Comparison of ENCODE assay signal across 17 mouse cellular contexts in genomic region chr10:22814771-22815170, GRCm38 (mm10). TPM values are rescaled to one million over a fixed set of nuclear protein-coding genes. Genes with fewer than 3 reads are reported as not detected.
DNase-seq lines count a peak whose midpoint lies in the region; ATAC-seq and TF ChIP-seq lines count a peak whose summit lies in the region.
"Had no signal": no experiment of that assay in that cellular context is flagged by ENCODE, and none has a peak within 500 bp of the region (broad histone marks: within the 10 kb centered on the region; RNA-seq: fewer than 3 reads in every experiment).

No protein-coding gene starts in this region.

- H3K9ac ChIP-seq in hindbrain, embryonic 11.5 days (ENCODE audit: low read depth, low read length): no peak overlapping the region
- H3K9ac ChIP-seq in hindbrain, postnatal 0 days (replicated peaks; ENCODE audit: low read length): no peak overlapping the region
- peak overlapping the region; percentile 50; the same call in 1 of the 2 replicates for H3K9ac ChIP-seq in lung, embryonic 15.5 days
- no peak overlapping the region for H3K9ac ChIP-seq in heart, embryonic 14.5 days (ENCODE audit: low read length)
- no peak overlapping the region for H3K9ac ChIP-seq in liver, embryonic 12.5 days
- H3K9ac ChIP-seq: hindbrain, embryonic 15.5 days had no signal

- no peak for ATAC-seq in hindbrain, embryonic 11.5 days (ENCODE audit: low FRiP score)
- no peak for ATAC-seq in hindbrain, postnatal 0 days
- peak; percentile 27; the same call in 1 of the 2 replicates for ATAC-seq in lung, embryonic 15.5 days (ENCODE audit: borderline replicate concordance, extremely low read depth, low FRiP score, low TSS enrichment)
- no peak for ATAC-seq in heart, embryonic 14.5 days (ENCODE audit: insufficient number of reproducible peaks, insufficient read depth, low FRiP score, low read depth)
- ATAC-seq in CD4-positive, CD25-positive, alpha-beta regulatory T cell, adult 4 months: no peak
- no peak for ATAC-seq in liver, embryonic 12.5 days

- H3K4me3 ChIP-seq in hindbrain, embryonic 11.5 days (ENCODE audit: low read depth, low read length): no peak overlapping the region
- H3K4me3 ChIP-seq in hindbrain, postnatal 0 days (ENCODE audit: low read length): no peak overlapping the region
- peak overlapping the region; percentile 40 for H3K4me3 ChIP-seq in lung, embryonic 15.5 days
- peak overlapping the region; percentile 14 to 22; a peak in 3 of 4 replicates for H3K4me3 ChIP-seq in heart, embryonic 14.5 days (ENCODE audit: control insufficient read depth in 1 of 2, insufficient read depth in 1 of 2, low read depth in 1 of 2, low read length in 2 of 2)
- no peak overlapping the region for H3K4me3 ChIP-seq in liver, embryonic 12.5 days
- H3K4me3 ChIP-seq: hindbrain, embryonic 15.5 days had no signal

- H3K4me1 ChIP-seq in hindbrain, embryonic 11.5 days (replicated peaks; ENCODE audit: control insufficient read depth, insufficient read depth, low read length): peaks cover 2% of the 10 kb centered on the region; the same call in 1 of the 2 replicates
- H3K4me1 ChIP-seq in hindbrain, postnatal 0 days (ENCODE audit: insufficient read depth, low read length): no peaks in the 10 kb centered on the region
- H3K4me1 ChIP-seq in lung, embryonic 15.5 days: peaks cover 16% of the 10 kb centered on the region
- H3K4me1 ChIP-seq in heart, embryonic 14.5 days (ENCODE audit: control insufficient read depth in 2 of 2, insufficient read depth in 2 of 2, low read length in 2 of 2): peaks cover 4 to 17% of the 10 kb centered on the region in 2 experiments; a peak in 3 of 4 replicates
- H3K4me1 ChIP-seq in liver, embryonic 12.5 days: no peaks in the 10 kb centered on the region

- H3K4me2 ChIP-seq in hindbrain, embryonic 11.5 days (replicated peaks; ENCODE audit: low read depth, low read length): no peak overlapping the region
- no peak overlapping the region for H3K4me2 ChIP-seq in hindbrain, postnatal 0 days (ENCODE audit: low read depth, low read length)
- H3K4me2 ChIP-seq in lung, embryonic 15.5 days: peak overlapping the region; percentile 56
- H3K4me2 ChIP-seq in heart, embryonic 14.5 days (ENCODE audit: low read length): peak overlapping the region; percentile 55
- H3K4me2 ChIP-seq in liver, embryonic 12.5 days: no peak overlapping the region
- H3K4me2 ChIP-seq: hindbrain, embryonic 15.5 days had no signal

- no peak overlapping the region for H3K27ac ChIP-seq in hindbrain, embryonic 11.5 days (ENCODE audit: low read depth, low read length)
- H3K27ac ChIP-seq in hindbrain, postnatal 0 days: no peak overlapping the region
- H3K27ac ChIP-seq in lung, embryonic 15.5 days: peak overlapping the region; percentile 85
- H3K27ac ChIP-seq in heart, embryonic 14.5 days (replicated peaks in 1 of 2; ENCODE audit: control insufficient read depth in 1 of 2, insufficient read depth in 1 of 2, low read depth in 2 of 2, low read length in 2 of 2): peak overlapping the region; percentile 41 to 59; a peak in 3 of 4 replicates
- no peak overlapping the region for H3K27ac ChIP-seq in liver, embryonic 12.5 days
- H3K27ac ChIP-seq: hindbrain, embryonic 15.5 days had no signal

- DNase-seq in hindbrain, embryonic 11.5 days (ENCODE audit: low spot score): peak; percentile 29
- no peak for DNase-seq in hindbrain, postnatal 0 days (ENCODE audit: low spot score)
- DNase-seq in lung, postnatal 25 days (ENCODE audit: low spot score): no peak
- DNase-seq in lung, postnatal 10 days: peak; percentile 24
- DNase-seq: gastrocnemius, postnatal 36 days; layer of hippocampus, adult 9-11 months; thymus, postnatal 4 days had no signal

- no peak for TF ChIP-seq CTCF in hindbrain, postnatal 0 days (IDR thresholded peaks at IDR 0.05; ENCODE audit: low read depth)

- no peaks in the 10 kb centered on the region for H3K9me3 ChIP-seq in hindbrain, embryonic 11.5 days (ENCODE audit: control insufficient read depth, low read length)
- no peaks in the 10 kb centered on the region for H3K9me3 ChIP-seq in hindbrain, postnatal 0 days (ENCODE audit: low read length)
- no peaks in the 10 kb centered on the region for H3K9me3 ChIP-seq in lung, embryonic 15.5 days
- no peaks in the 10 kb centered on the region for H3K9me3 ChIP-seq in heart, embryonic 14.5 days (ENCODE audit: control insufficient read depth, low read length)
- H3K9me3 ChIP-seq in liver, embryonic 12.5 days (replicated peaks): no peaks in the 10 kb centered on the region
- H3K9me3 ChIP-seq: hindbrain, embryonic 15.5 days had no signal

- peaks cover 74% of the 10 kb centered on the region for H3K27me3 ChIP-seq in hindbrain, embryonic 11.5 days (ENCODE audit: control insufficient read depth, insufficient read depth, low read length)
- H3K27me3 ChIP-seq in hindbrain, postnatal 0 days (ENCODE audit: insufficient read depth, low read length): peaks cover 75% of the 10 kb centered on the region
- H3K27me3 ChIP-seq in lung, embryonic 15.5 days: peaks cover 60% of the 10 kb centered on the region
- H3K27me3 ChIP-seq in heart, embryonic 14.5 days (ENCODE audit: control insufficient read depth, insufficient read depth, low read length): peaks cover 81% of the 10 kb centered on the region
- H3K27me3 ChIP-seq in liver, embryonic 12.5 days (replicated peaks): peaks cover 85% of the 10 kb centered on the region

- 0% methylated on average over 2 of the region's 2 CpGs for WGBS in hindbrain, embryonic 11.5 days
- WGBS in hindbrain, postnatal 0 days: 0% methylated on average over 2 of the region's 2 CpGs
- 2% methylated on average over 2 of the region's 2 CpGs for WGBS in lung, embryonic 15.5 days
- WGBS in heart, embryonic 14.5 days: 2% methylated on average over 2 of the region's 2 CpGs
- WGBS in liver, embryonic 12.5 days (ENCODE audit: insufficient replicate concordance): 0% methylated on average over 2 of the region's 2 CpGs

- H3K36me3 ChIP-seq in hindbrain, embryonic 11.5 days (ENCODE audit: control insufficient read depth, insufficient read depth, low read length): no peaks in the 10 kb centered on the region
- no peaks in the 10 kb centered on the region for H3K36me3 ChIP-seq in hindbrain, postnatal 0 days (ENCODE audit: insufficient read depth, low read length)
- no peaks in the 10 kb centered on the region for H3K36me3 ChIP-seq in lung, embryonic 15.5 days
- H3K36me3 ChIP-seq in heart, embryonic 14.5 days (ENCODE audit: control insufficient read depth, insufficient read depth, low read length): no peaks in the 10 kb centered on the region
- H3K36me3 ChIP-seq in liver, embryonic 12.5 days: no peaks in the 10 kb centered on the region
- H3K36me3 ChIP-seq: hindbrain, embryonic 15.5 days had no signal

RNA-seq across cellular contexts. Expression of gene Tcf21, which starts 5.2 kb away (rescaled TPM):
- polyA plus RNA-seq in hindbrain, embryonic 11.5 days (2014; fragmentation: Nextera tagmentation; extraction: Ambion mirVana): 0.26 and 0.50 TPM in 2 replicates
- total RNA-seq in hindbrain, postnatal 0 days (2014; rRNA removed): 0.47 TPM in 1 of 2 replicates, not detected in the other
- polyA plus RNA-seq in hindbrain, postnatal 0 days (2015; fragmentation: Nextera tagmentation; extraction: Ambion mirVana): 0.89 and 1.4 TPM in 2 replicates
- polyA plus RNA-seq in lung, embryonic 15.5 days (2015; fragmentation: Nextera tagmentation; extraction: Ambion mirVana): 279 and 296 TPM in 2 replicates
- 65.2 and 71.6 TPM in 2 replicates for polyA plus RNA-seq in heart, embryonic 14.5 days (2014; fragmentation: Nextera tagmentation; extraction: Ambion mirVana)
- under 1 TPM in 1 of 2 experiments, not detected in 1; 0.17 TPM for polyA plus RNA-seq in CD4-positive, CD25-positive, alpha-beta regulatory T cell, adult 4 months (2017; shearing (Covaris generic))
- polyA plus RNA-seq in liver, embryonic 12.5 days (2016; fragmentation: Nextera tagmentation; extraction: Ambion mirVana): 8.0 and 12.3 TPM in 2 replicates
- total RNA-seq: gastrocnemius, postnatal 36 days; MEL; monocyte, adult 5-6 weeks; neutrophil, adult 5-6 weeks had no signal
- polyA plus RNA-seq: C2C12; limb, embryonic 11.5 days had no signal

Comparison
In these comparisons a context has a peak if more than half of its experiments do, and no peak if none do; other contexts are left out.
1. DNase-seq: peak in hindbrain, embryonic 11.5 days (single experiment) and lung, postnatal 10 days (single experiment); none in hindbrain, postnatal 0 days (single experiment) and lung, postnatal 25 days (single experiment).
2. H3K27ac ChIP-seq: peak in lung, embryonic 15.5 days (single experiment) and heart, embryonic 14.5 days (2 of 2); none in hindbrain, embryonic 11.5 days (single experiment), hindbrain, postnatal 0 days (single experiment) and liver, embryonic 12.5 days (single experiment).
3. H3K4me2 ChIP-seq: peak in lung, embryonic 15.5 days (single experiment) and heart, embryonic 14.5 days (single experiment); none in hindbrain, embryonic 11.5 days (single experiment), hindbrain, postnatal 0 days (single experiment) and liver, embryonic 12.5 days (single experiment).
4. H3K4me3 ChIP-seq: peak in lung, embryonic 15.5 days (single experiment) and heart, embryonic 14.5 days (2 of 2); none in hindbrain, embryonic 11.5 days (single experiment), hindbrain, postnatal 0 days (single experiment) and liver, embryonic 12.5 days (single experiment).